ENCODE assay signal across 11 mouse cellular contexts in genomic region chr8:106012203-106012602, GRCm38 (mm10). TPM values are rescaled to one million over a fixed set of nuclear protein-coding genes. Genes with fewer than 3 reads are reported as not detected.
DNase-seq lines count a peak whose midpoint lies in the region; ATAC-seq and TF ChIP-seq lines count a peak whose summit lies in the region.
"Not testable (repeated sequence)": the region's sequence is repeated elsewhere in the genome, so short reads cannot be mapped to it uniquely, and the experiment has no call there.
"Had no signal": no experiment of that assay in that cellular context is flagged by ENCODE, and none has a peak within 500 bp of the region (broad histone marks: within the 10 kb centered on the region; RNA-seq: fewer than 3 reads in every experiment).

No protein-coding gene starts in this region.

- H3K27me3 ChIP-seq in forebrain, embryonic 11.5 days (ENCODE audit: control insufficient read depth, insufficient read depth, low read length); heart, embryonic 14.5 days (ENCODE audit: control insufficient read depth, insufficient read depth, low read length); intestine, embryonic 14.5 days (replicated peaks; ENCODE audit: control insufficient read depth, insufficient read depth, low read length); limb, embryonic 13.5 days; lung, embryonic 16.5 days (ENCODE audit: control insufficient read depth, insufficient read depth, low read depth, low read length); midbrain, postnatal 0 days (ENCODE audit: insufficient read depth, low read length): not testable (repeated sequence)

- not testable (repeated sequence) for TF ChIP-seq CTCF in midbrain, postnatal 0 days (IDR thresholded peaks at IDR 0.05)

- not testable (repeated sequence) for H3K9ac ChIP-seq in forebrain, embryonic 11.5 days (ENCODE audit: low read length); intestine, embryonic 14.5 days (ENCODE audit: low read length)
- peak overlapping the region; percentile 93; the same call in 1 of the 2 replicates for H3K9ac ChIP-seq in heart, embryonic 14.5 days (ENCODE audit: low read length)
- peak overlapping the region; percentile 95 for H3K9ac ChIP-seq in limb, embryonic 13.5 days
- H3K9ac ChIP-seq in lung, embryonic 16.5 days (ENCODE audit: low read length) = peak overlapping the region; percentile 90
- peak overlapping the region; percentile 86 for H3K9ac ChIP-seq in midbrain, postnatal 0 days (replicated peaks; ENCODE audit: low read length, poor library complexity, severe bottlenecking)

- H3K4me1 ChIP-seq in forebrain, embryonic 11.5 days (replicated peaks; ENCODE audit: control insufficient read depth, insufficient read depth, low read length); intestine, embryonic 14.5 days (replicated peaks; ENCODE audit: control insufficient read depth, insufficient read depth, low read length): not testable (repeated sequence)
- peaks cover 9 to 12% of the 10 kb centered on the region in 2 experiments; a peak in 3 of 4 replicates for H3K4me1 ChIP-seq in heart, embryonic 14.5 days (ENCODE audit: control insufficient read depth in 2 of 2, insufficient read depth in 2 of 2, low read length in 2 of 2)
- H3K4me1 ChIP-seq in limb, embryonic 13.5 days = peaks cover 13% of the 10 kb centered on the region
- peaks cover 14% of the 10 kb centered on the region for H3K4me1 ChIP-seq in lung, embryonic 16.5 days (replicated peaks; ENCODE audit: control insufficient read depth, insufficient read depth, low read length)
- H3K4me1 ChIP-seq in midbrain, postnatal 0 days (ENCODE audit: insufficient read depth, low read length) = peaks cover 12% of the 10 kb centered on the region

- ATAC-seq in forebrain, embryonic 11.5 days (replicated peaks; ENCODE audit: low FRiP score); heart, embryonic 14.5 days (ENCODE audit: insufficient number of reproducible peaks, insufficient read depth, low FRiP score, low read depth); intestine, embryonic 14.5 days (replicated peaks; ENCODE audit: low FRiP score, low TSS enrichment, low read depth); limb, embryonic 13.5 days (ENCODE audit: low FRiP score, low read depth); lung, embryonic 16.5 days (ENCODE audit: low read depth); midbrain, postnatal 0 days (ENCODE audit: low FRiP score): not testable (repeated sequence)

- not testable (repeated sequence) for H3K36me3 ChIP-seq in forebrain, embryonic 11.5 days (ENCODE audit: control insufficient read depth, insufficient read depth, low read length); intestine, embryonic 14.5 days (ENCODE audit: control insufficient read depth, insufficient read depth, low read length); lung, embryonic 16.5 days (ENCODE audit: control insufficient read depth, insufficient read depth, low read length)
- H3K36me3 ChIP-seq in heart, embryonic 14.5 days (ENCODE audit: control insufficient read depth, insufficient read depth, low read length) = peaks cover 13% of the 10 kb centered on the region
- peaks cover 22% of the 10 kb centered on the region for H3K36me3 ChIP-seq in limb, embryonic 13.5 days
- H3K36me3 ChIP-seq in midbrain, postnatal 0 days (ENCODE audit: insufficient read depth, low read length) = peaks cover 11% of the 10 kb centered on the region; the same call in 1 of the 2 replicates

- not testable (repeated sequence) for H3K27ac ChIP-seq in forebrain, embryonic 11.5 days (ENCODE audit: low read depth, low read length); heart, embryonic 14.5 days (replicated peaks in 1 of 2; ENCODE audit: control insufficient read depth in 1 of 2, insufficient read depth in 1 of 2, low read depth in 2 of 2, low read length in 2 of 2); intestine, embryonic 14.5 days (ENCODE audit: low read depth); limb, embryonic 13.5 days; lung, embryonic 16.5 days (ENCODE audit: low read length); midbrain, postnatal 0 days (ENCODE audit: low read depth, low read length)

- peak; percentile 76 for DNase-seq in c-Kit-positive CD71-positive TER-119-positive erythroid progenitor cells, embryonic 14.5 days (ENCODE audit: low spot score)
- not testable (repeated sequence) for DNase-seq in forebrain, embryonic 11.5 days (ENCODE audit: low spot score); intestine, embryonic 14.5 days (ENCODE audit: low spot score); midbrain, postnatal 0 days (ENCODE audit: low spot score)

- not testable (repeated sequence) for H3K9me3 ChIP-seq in forebrain, embryonic 11.5 days (ENCODE audit: control insufficient read depth, low read length); heart, embryonic 14.5 days (ENCODE audit: control insufficient read depth, low read length); intestine, embryonic 14.5 days (ENCODE audit: control insufficient read depth, low read length); limb, embryonic 13.5 days; lung, embryonic 16.5 days (ENCODE audit: control insufficient read depth, low read length); midbrain, postnatal 0 days (ENCODE audit: low read length)

- H3K4me2 ChIP-seq in forebrain, embryonic 11.5 days (ENCODE audit: low read depth, low read length, severe bottlenecking) = peak overlapping the region; percentile 96
- peak overlapping the region; percentile 99 for H3K4me2 ChIP-seq in heart, embryonic 14.5 days (ENCODE audit: low read length)
- H3K4me2 ChIP-seq in intestine, embryonic 14.5 days (ENCODE audit: low read length) = peak overlapping the region; percentile 85
- peak overlapping the region; percentile 100 for H3K4me2 ChIP-seq in limb, embryonic 13.5 days (replicated peaks)
- peak overlapping the region; percentile 97 for H3K4me2 ChIP-seq in lung, embryonic 16.5 days (ENCODE audit: low read depth, low read length)
- peak overlapping the region; percentile 99 for H3K4me2 ChIP-seq in midbrain, postnatal 0 days (ENCODE audit: low read depth, low read length, poor library complexity, severe bottlenecking)

- 85% methylated on average over 8 of the region's 8 CpGs for WGBS in forebrain, embryonic 11.5 days
- WGBS in heart, embryonic 14.5 days = 77% methylated on average over 8 of the region's 8 CpGs
- 80% methylated on average over 8 of the region's 8 CpGs for WGBS in intestine, embryonic 14.5 days
- WGBS in limb, embryonic 13.5 days = 85% methylated on average over 8 of the region's 8 CpGs
- 71% methylated on average over 8 of the region's 8 CpGs for WGBS in lung, embryonic 16.5 days
- WGBS in midbrain, postnatal 0 days = 85% methylated on average over 8 of the region's 8 CpGs

- peak overlapping the region; percentile 93; the same call in 1 of the 2 replicates for H3K4me3 ChIP-seq in forebrain, embryonic 11.5 days (ENCODE audit: low read depth, low read length)
- peak overlapping the region in 1 of 2 experiments; percentile 92; a peak in 2 of 4 replicates for H3K4me3 ChIP-seq in heart, embryonic 14.5 days (ENCODE audit: control insufficient read depth in 1 of 2, insufficient read depth in 1 of 2, low read depth in 1 of 2, low read length in 2 of 2)
- peak overlapping the region; percentile 97; the same call in 1 of the 2 replicates for H3K4me3 ChIP-seq in intestine, embryonic 14.5 days (ENCODE audit: low read depth, low read length)
- peak overlapping the region; percentile 97 for H3K4me3 ChIP-seq in limb, embryonic 13.5 days
- H3K4me3 ChIP-seq in lung, embryonic 16.5 days (ENCODE audit: low read length) = peak overlapping the region; percentile 91
- H3K4me3 ChIP-seq in midbrain, postnatal 0 days (ENCODE audit: low read depth, low read length) = peak overlapping the region; percentile 69

RNA-seq across cellular contexts. Expression of gene Ddx28, which starts 0.5 kb away (rescaled TPM):
- polyA plus RNA-seq in forebrain, embryonic 11.5 days (2014; fragmentation: Nextera tagmentation; extraction: Ambion mirVana) = 21.0 and 22.4 TPM in 2 replicates
- 11.6 and 13.1 TPM in 2 replicates for polyA plus RNA-seq in heart, embryonic 14.5 days (2014; fragmentation: Nextera tagmentation; extraction: Ambion mirVana)
- 16.9 and 17.9 TPM in 2 replicates for polyA plus RNA-seq in intestine, embryonic 14.5 days (2014; fragmentation: Nextera tagmentation; extraction: Ambion mirVana)
- 19.7 and 20.1 TPM in 2 replicates for polyA plus RNA-seq in limb, embryonic 13.5 days (2015; fragmentation: Nextera tagmentation; extraction: Ambion mirVana)
- polyA plus RNA-seq in lung, embryonic 16.5 days (2015; fragmentation: Nextera tagmentation; extraction: Ambion mirVana) = 14.7 and 14.8 TPM in 2 replicates
- 29.7 and 36.3 TPM in 2 replicates for total RNA-seq in midbrain, postnatal 0 days (2014; rRNA removed)
- 22.8 and 22.9 TPM in 2 replicates for polyA plus RNA-seq in midbrain, postnatal 0 days (2015; fragmentation: Nextera tagmentation; extraction: Ambion mirVana)

RNA-seq across cellular contexts. Expression of gene Dpep2nb, which starts 6.4 kb away (rescaled TPM):
- polyA plus RNA-seq in forebrain, embryonic 11.5 days (2014; fragmentation: Nextera tagmentation; extraction: Ambion mirVana) = not detected in 2 replicates
- 0.24 TPM in 1 of 2 replicates, not detected in the other for polyA plus RNA-seq in heart, embryonic 14.5 days (2014; fragmentation: Nextera tagmentation; extraction: Ambion mirVana)
- polyA plus RNA-seq in intestine, embryonic 14.5 days (2014; fragmentation: Nextera tagmentation; extraction: Ambion mirVana) = not detected in 2 replicates
- not detected in 2 replicates for polyA plus RNA-seq in limb, embryonic 13.5 days (2015; fragmentation: Nextera tagmentation; extraction: Ambion mirVana)
- 0.28 TPM in 1 of 2 replicates, not detected in the other for polyA plus RNA-seq in lung, embryonic 16.5 days (2015; fragmentation: Nextera tagmentation; extraction: Ambion mirVana)
- total RNA-seq in midbrain, postnatal 0 days (2014; rRNA removed) = not detected in 2 replicates
- polyA plus RNA-seq in midbrain, postnatal 0 days (2015; fragmentation: Nextera tagmentation; extraction: Ambion mirVana) = not detected in 2 replicates
- total RNA-seq: gastrocnemius, adult 8-10 months; left cerebral cortex, postnatal 14 days; neutrophil, adult 5-6 weeks had no signal
- polyA plus RNA-seq: activated CD4-positive, CD25-positive, alpha-beta regulatory T cell, adult 4 months had no signal

RNA-seq across cellular contexts. Expression of gene Dus2, which starts 21.1 kb away (rescaled TPM):
- polyA plus RNA-seq in forebrain, embryonic 11.5 days (2014; fragmentation: Nextera tagmentation; extraction: Ambion mirVana) = 16.5 and 20.7 TPM in 2 replicates
- 13.5 and 15.2 TPM in 2 replicates for polyA plus RNA-seq in heart, embryonic 14.5 days (2014; fragmentation: Nextera tagmentation; extraction: Ambion mirVana)
- polyA plus RNA-seq in intestine, embryonic 14.5 days (2014; fragmentation: Nextera tagmentation; extraction: Ambion mirVana) = 18.3 and 18.7 TPM in 2 replicates
- 27.3 and 27.5 TPM in 2 replicates for polyA plus RNA-seq in limb, embryonic 13.5 days (2015; fragmentation: Nextera tagmentation; extraction: Ambion mirVana)
- polyA plus RNA-seq in lung, embryonic 16.5 days (2015; fragmentation: Nextera tagmentation; extraction: Ambion mirVana) = 18.4 and 19.3 TPM in 2 replicates
- 16.3 and 18.8 TPM in 2 replicates for total RNA-seq in midbrain, postnatal 0 days (2014; rRNA removed)
- polyA plus RNA-seq in midbrain, postnatal 0 days (2015; fragmentation: Nextera tagmentation; extraction: Ambion mirVana) = 21.3 and 22.2 TPM in 2 replicates

RNA-seq across cellular contexts. Expression of gene Dpep3, which starts 33.0 kb away (rescaled TPM):
- not detected in 2 replicates for polyA plus RNA-seq in forebrain, embryonic 11.5 days (2014; fragmentation: Nextera tagmentation; extraction: Ambion mirVana)
- not detected in 2 replicates for polyA plus RNA-seq in heart, embryonic 14.5 days (2014; fragmentation: Nextera tagmentation; extraction: Ambion mirVana)
- not detected in 2 replicates for polyA plus RNA-seq in intestine, embryonic 14.5 days (2014; fragmentation: Nextera tagmentation; extraction: Ambion mirVana)
- not detected in 2 replicates for polyA plus RNA-seq in limb, embryonic 13.5 days (2015; fragmentation: Nextera tagmentation; extraction: Ambion mirVana)
- polyA plus RNA-seq in lung, embryonic 16.5 days (2015; fragmentation: Nextera tagmentation; extraction: Ambion mirVana) = not detected in 2 replicates
- total RNA-seq in midbrain, postnatal 0 days (2014; rRNA removed) = not detected in 2 replicates
- polyA plus RNA-seq in midbrain, postnatal 0 days (2015; fragmentation: Nextera tagmentation; extraction: Ambion mirVana) = not detected in 2 replicates
- total RNA-seq: gastrocnemius, adult 8-10 months; left cerebral cortex, postnatal 14 days; neutrophil, adult 5-6 weeks had no signal
- polyA plus RNA-seq: activated CD4-positive, CD25-positive, alpha-beta regulatory T cell, adult 4 months had no signal

RNA-seq across cellular contexts. Expression of gene Slc12a4, which starts 46.3 kb away (rescaled TPM):
- polyA plus RNA-seq in forebrain, embryonic 11.5 days (2014; fragmentation: Nextera tagmentation; extraction: Ambion mirVana) = 10.6 and 11.4 TPM in 2 replicates
- 32.7 and 38.4 TPM in 2 replicates for polyA plus RNA-seq in heart, embryonic 14.5 days (2014; fragmentation: Nextera tagmentation; extraction: Ambion mirVana)
- polyA plus RNA-seq in intestine, embryonic 14.5 days (2014; fragmentation: Nextera tagmentation; extraction: Ambion mirVana) = 27.8 and 28.6 TPM in 2 replicates
- polyA plus RNA-seq in limb, embryonic 13.5 days (2015; fragmentation: Nextera tagmentation; extraction: Ambion mirVana) = 48.8 and 56.3 TPM in 2 replicates
- polyA plus RNA-seq in lung, embryonic 16.5 days (2015; fragmentation: Nextera tagmentation; extraction: Ambion mirVana) = 35.1 and 38.3 TPM in 2 replicates
- total RNA-seq in midbrain, postnatal 0 days (2014; rRNA removed) = 11.8 and 12.1 TPM in 2 replicates
- 9.6 and 12.0 TPM in 2 replicates for polyA plus RNA-seq in midbrain, postnatal 0 days (2015; fragmentation: Nextera tagmentation; extraction: Ambion mirVana)
